Mouse (Mus musculus): ENCODE measurements around the gene Map3k3.
A peak's percentile ranks its signal among the peaks of the same experiment; 100 is the strongest.
"Not testable (repeated sequence)": the region's sequence is repeated elsewhere in the genome, so short reads cannot be mapped to it uniquely, and the experiment has no call there.

Gene Map3k3

DNA sequence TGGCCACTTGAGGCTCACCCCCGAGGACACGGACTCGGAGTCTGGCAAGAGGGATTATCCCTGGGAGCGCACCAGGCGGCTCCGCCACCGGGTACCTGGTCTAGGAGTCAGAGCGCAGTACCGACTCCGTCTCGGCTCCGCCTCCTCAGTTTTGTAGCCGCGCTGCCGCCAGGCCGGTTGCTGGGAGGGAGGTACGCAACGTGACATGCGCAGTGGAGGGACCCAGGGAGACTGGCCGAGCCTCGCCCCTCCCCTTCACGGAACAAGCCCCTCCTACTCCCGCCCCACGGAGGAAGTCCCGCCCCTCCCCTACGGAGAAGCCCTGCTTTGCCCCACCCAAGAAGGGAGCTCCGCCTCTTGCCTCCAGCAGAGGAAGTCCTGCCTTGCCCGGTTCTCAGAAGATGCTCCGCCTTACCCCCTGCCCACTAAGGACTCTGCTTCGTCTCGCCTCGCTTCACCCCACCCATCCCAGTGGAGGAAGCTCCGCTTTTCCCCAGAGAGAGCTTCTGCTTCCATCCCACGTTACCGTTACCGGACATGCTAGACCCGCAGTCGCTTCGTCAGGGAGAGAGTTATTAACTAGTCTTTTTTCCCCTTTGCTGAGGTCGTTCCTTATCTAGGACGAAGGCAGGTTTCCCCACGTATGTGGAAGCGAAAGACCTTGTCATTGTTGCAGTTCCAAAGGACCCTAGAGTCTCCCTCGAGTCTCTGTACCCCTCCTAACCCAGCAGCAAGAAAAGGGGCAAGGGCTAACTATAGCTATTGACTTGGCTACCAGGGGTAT lies 109.2 kb downstream of the Map3k3 start:
- DNase-seq (ENCODE audit: low spot score) = peak; percentile 92

DNA sequence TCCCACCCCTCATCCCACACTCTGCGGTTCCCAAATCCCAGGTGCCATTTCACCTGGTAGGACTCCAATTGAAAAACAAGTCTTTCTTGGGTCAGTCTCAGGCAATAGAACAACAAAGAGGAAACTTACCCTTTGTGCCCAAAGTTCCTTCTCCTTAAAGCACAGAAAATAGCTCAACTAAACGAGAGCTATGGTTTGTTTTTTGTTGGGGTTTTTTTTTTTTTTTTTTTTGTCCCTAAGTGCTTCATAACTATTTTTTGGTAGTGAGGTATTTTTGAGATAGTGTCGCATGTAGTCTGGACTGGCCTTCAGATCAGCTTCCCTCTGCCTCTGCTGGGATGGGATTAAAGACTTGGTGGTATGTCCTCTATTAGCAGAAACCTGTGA lies 109.7 kb downstream of the Map3k3 start:
- DNase-seq (ENCODE audit: low spot score) = no peak

DNA sequence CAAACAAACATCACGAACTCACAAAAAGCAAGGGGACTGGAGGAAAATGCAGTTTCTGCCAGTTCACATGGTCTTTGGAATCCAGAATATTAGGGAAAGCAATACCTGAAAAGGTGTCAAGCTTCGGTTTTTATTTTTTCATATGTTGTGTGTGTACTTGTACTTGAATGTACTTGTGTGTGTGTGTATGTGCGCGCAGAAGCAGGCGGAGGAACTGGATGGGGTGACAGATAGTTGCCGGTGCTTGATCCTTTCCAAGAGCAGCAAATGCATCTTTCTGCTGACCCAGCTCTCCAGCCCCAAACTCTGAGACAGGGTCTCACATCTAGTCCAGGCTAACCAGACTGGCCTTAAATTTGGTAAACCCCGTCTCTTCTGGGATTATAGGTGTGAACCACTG lies 110.5 kb downstream of the Map3k3 start:
- DNase-seq (ENCODE audit: low spot score) = no peak

DNA sequence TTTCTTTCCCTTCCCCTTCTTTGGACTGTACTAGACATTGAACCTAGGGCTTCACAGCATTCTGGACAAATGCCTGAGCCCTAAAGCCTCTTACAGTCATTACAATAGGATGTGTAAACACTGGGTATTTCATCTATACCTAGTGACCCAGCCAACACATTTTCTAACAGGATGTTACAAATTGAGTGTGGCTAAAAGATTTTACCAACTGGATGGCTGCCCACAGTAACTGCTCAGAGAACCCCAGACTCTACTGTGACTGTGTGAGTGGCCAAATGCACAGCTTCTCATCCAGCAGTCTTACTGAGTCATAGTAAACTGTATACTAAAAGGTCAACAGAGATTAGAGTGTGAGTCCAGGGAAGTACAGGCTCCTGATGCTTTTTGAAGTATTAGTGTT lies 110.9 kb downstream of the Map3k3 start:
- DNase-seq (ENCODE audit: low spot score) = no peak

DNA sequence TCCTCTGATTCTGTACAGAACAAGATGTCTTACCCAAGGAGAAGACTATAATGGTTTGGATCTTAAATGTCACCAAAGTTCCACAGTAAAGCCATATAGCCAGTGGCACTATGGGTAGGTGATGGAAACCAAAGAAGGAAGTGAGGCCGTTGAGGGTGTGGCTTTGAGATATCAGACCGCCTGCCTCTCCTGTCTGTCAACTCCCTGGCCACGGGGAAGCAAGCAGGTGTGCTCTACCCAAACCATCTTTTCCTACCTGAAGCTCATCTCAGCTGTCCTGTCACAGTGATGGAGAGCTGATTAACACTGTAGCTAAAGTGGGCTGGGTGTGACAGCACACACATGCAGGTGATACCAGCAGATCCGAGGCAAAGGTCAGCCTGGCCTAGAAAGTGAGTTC lies 113.9 kb downstream of the Map3k3 start:
- DNase-seq (ENCODE audit: low spot score) = no peak

DNA sequence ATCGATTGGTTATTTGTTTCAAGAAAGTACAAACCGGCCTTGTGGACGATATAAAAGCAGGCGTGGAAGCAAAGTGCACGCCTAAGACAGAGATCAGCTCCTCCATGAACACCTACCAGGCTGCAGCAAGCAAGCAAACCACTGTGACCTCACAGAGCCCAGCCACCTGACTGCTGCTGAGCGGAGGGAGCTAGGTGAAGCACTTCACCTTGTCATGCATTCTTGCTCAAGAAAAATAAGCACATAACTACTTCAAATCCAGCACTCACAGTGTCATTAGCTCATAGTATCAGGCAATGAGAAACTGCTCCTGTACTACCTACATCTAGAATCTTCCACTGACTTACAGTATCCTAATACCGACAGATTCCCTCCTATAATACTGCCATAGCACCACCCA lies 115.6 kb downstream of the Map3k3 start:
- DNase-seq (ENCODE audit: low spot score) = not testable (repeated sequence)

DNA sequence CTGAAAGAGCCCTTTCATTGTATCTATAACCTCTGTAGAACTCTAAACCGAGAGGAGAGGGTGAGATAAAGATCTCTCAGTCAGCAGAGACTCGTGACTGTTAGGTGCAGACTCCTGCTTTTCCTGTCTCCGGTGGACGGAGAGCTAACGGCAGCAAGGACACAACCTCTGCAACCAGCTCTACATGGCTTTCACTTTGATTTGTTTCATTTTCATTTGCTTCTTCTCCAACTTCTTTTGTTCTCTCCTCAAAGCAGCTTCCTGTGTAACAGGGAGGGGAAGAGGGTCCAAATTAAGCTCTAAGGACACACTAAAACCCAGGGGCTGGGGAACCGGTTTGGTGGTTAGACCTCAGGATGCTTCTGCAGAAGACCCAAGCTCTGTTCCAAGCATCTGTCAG lies 116.3 kb downstream of the Map3k3 start:
- no peak for DNase-seq (ENCODE audit: low spot score)

DNA sequence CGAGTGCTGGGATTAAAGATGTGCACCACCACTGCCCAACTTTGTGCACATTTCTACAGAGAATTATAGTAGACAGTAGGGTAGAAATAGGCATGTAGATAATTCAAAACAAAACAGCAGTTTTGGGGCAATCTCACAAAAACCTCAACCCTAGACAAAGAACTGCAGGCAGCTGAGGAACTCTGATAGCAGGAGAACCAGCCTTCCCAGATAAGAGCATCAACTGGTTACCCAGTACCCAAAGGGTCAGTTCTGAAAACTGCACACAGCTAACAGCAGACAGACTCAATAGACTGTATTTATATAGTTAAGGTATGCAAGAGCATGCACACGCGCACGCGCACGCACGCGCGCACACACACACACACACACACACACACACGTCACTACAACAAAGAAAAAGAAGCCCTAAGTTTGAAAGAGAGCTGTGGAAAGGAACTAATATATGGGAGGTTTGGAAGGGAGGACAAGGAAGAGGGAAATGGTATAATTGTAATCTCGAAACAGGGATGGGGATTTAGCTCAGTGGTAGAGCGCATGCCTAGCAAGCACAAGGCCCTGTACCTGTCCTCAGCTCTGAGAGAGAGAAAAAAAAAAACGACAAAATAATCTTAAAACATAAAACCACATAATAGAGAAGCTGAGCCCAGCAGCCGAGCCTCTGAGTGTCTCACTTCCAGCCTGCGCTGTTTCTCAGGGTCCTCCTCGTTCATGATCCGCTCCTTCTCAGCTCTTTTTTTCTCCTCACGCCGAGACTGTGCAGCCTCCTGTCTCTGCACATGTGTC lies 117.1 kb downstream of the Map3k3 start:
- DNase-seq (ENCODE audit: low spot score) = no peak

DNA sequence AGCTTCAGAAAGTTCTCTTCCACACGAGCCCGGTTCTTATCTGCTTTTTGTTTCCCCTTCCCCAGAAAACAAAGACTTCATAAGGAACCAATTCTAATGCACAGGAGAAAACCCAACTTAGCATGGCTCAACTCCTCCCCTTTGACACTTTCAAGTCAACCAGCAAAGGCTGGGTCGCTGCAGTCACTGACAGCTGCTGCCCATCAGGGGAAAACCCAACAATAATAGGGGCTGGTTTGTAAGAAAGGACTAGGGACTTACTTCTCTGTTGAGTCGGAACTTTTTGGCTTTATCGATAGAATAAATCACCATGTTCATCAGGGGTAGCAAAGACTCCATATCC lies 117.7 kb downstream of the Map3k3 start, which contains the start of gene Strada:
Gene Strada (minus strand): TSS at position 46 of the 343 bp plus-strand sequence.
- no peak for DNase-seq (ENCODE audit: low spot score)
